ENCODE assay signal across 12 mouse cellular contexts in the genomic region with DNA sequence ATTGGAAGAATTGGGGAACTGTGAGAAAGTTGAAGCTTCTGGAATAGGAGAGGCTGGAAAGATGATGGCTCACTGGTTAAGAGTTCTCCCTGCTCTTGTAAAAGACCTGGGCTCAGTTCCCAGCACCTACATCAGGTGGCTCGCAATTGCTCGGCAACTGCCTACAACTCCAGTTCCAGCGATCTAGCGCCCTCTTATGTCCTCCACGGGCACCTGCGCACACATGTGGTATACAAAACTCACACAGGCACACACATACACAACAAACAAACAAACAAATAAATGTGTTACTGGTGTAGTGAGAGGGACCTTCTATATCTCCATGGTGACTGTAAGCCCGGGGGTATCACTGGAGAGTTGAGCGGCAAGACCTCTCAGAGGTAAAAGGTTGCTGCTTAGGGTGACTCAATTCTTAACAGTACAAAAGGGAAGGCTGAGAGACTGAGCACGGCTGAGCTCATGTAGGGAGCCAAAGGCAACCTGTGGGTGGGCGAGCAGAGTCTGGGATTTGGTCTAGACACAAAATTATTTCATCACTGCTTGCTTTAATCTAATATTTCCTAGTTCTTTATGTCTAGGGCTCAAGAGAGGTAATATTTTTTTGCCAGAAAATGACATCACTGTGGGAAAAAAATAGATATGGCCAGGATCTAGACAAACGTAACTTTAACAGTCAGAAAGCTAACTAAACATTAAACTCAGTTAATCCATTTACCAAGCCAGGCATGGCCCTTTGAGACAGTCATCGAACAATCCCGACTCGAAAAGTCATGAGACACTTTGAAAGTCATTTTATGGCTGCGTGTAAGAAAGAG.
"Had no signal": no experiment of that assay in that cellular context is flagged by ENCODE, and none has a peak within 500 bp of the region (broad histone marks: within the 10 kb centered on the region; RNA-seq: fewer than 3 reads in every experiment).

No protein-coding gene starts in this region.

- H3K9me3 ChIP-seq: limb, embryonic 15.5 days; liver, embryonic 12.5 days; liver, embryonic 15.5 days; lung, embryonic 15.5 days had no signal

- H3K27ac ChIP-seq: kidney, postnatal 0 days; limb, embryonic 15.5 days; liver, embryonic 12.5 days; liver, embryonic 15.5 days; lung, embryonic 15.5 days; stomach, postnatal 0 days had no signal

- H3K27me3 ChIP-seq: limb, embryonic 15.5 days; liver, embryonic 12.5 days; liver, embryonic 15.5 days; lung, embryonic 15.5 days had no signal

- H3K4me1 ChIP-seq: limb, embryonic 15.5 days; liver, embryonic 12.5 days; liver, embryonic 15.5 days had no signal

- H3K36me3 ChIP-seq: limb, embryonic 15.5 days; liver, embryonic 12.5 days; liver, embryonic 15.5 days; lung, embryonic 15.5 days had no signal

- H3K4me3 ChIP-seq: limb, embryonic 15.5 days; liver, embryonic 12.5 days; liver, embryonic 15.5 days; lung, embryonic 15.5 days had no signal

- DNase-seq: kidney, postnatal 25 days; lung, adult 18-20 months; lung, postnatal 10 days; lung, postnatal 4 days; thymus, adult 18-20 months; thymus, postnatal 36 days had no signal
